Mouse (Mus musculus): ENCODE measurements around the gene Fgfr2. TPM values are rescaled to one million over a fixed set of nuclear protein-coding genes. Genes with fewer than 3 reads are reported as not detected.

The Fgfr2 gene
- total RNA-seq, 2 experiments from 2014 or later = 2.1 to 3.9 TPM

- intact Hi-C loops (cut with DNase I) = loop anchor here (1.0 to 5.0 kb wide), 4 partner anchors 40 to 215 kb away; partner anchors contain the start of gene Plekha1
- DNase-seq = peak; percentile 52 to 81
These were observed 2295.7 kb downstream of the Fgfr2 start for GRCm38 (mm10) chr7:130827431-130827830.

DNA sequence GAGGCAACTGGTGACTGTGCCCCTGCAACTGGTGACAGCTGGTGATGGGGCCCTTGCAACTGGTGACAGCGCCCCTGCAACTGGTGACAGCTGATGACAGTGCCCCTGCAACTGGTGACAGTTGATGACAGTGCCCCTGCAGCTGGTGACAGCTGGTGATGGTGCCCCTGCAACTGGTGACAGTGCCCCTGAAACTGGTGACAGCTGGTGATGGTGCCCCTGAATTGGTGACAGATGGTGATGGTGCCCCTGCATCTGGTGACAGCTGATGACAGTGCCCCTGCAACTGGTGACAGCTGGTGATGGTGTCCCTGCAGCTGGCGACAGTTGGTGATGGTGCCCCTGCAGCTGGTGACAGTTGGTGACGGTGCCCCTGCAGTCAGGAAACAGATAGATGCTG is 2296.8 kb downstream of the Fgfr2 start:
- DNase-seq = no peak

DNA sequence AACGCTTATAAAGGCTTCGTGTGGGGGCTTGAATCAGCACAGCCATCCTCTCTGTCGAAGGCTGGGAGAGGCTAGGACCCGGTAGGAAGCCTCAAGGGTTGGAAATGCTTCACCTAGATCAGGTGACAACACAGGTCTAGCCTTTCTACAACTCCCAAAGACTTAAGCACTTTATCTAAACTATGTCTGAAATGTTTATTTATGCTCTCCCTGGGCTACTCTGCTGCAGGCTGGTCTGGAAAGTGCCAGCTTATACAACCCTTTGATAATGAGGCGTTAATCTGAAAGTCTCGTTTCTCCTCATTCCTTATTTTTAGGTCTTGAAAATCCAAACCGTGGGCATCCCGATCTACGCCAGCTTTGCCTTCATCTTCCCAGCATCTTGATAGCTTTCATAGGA is 2299.2 kb downstream of the Fgfr2 start:
- DNase-seq = no peak
- intact Hi-C loops (cut with DNase I) = no loop called here

More for the DNA sequence above, 2296.8 kb downstream of the Fgfr2 start:
- intact Hi-C loops (cut with DNase I) = loop anchor here (2.0 to 5.0 kb wide), 3 partner anchors 41 to 216 kb away; partner anchors contain the start of gene Plekha1

DNA sequence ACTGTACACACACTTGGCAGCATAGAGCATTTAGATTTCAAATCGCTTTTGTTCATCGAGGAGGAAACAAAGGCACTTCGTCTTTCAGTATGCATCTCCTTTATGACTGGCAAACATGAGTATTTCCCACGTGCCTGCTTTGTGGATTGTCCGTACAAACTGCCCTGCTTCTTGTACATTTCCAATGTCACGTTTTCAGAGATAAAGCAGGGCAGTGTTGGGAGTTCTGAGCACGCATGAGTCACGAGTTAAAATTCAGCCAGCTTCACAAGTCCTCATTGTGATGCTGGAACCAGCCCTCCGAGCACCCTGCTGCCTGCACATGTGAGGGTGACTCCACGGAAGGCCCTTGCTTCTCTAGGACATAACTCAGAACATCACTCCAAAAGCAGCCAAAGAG is 2303.5 kb downstream of the Fgfr2 start:
- intact Hi-C loops (cut with DNase I) = no loop called here
- DNase-seq = no peak

DNA sequence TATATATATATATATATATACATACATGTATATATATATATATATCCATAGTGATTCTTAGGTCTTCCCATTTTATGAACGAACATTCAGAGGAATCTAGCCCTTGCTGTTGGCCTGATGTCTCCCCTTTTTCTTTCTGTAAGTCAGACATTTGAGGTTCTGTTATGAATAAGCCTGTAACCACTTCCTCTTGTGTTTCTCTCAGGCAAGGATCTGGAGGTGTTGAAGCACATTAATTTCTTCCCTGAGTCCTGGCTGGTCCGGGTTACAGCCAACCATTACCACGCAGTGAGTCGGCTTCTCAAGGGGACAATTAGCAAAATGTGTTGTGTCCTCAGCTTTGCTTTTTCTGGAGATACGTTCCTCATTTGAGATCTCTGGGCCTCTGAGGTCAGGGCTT is 2304.3 kb downstream of the Fgfr2 start:
- DNase-seq = no peak
- intact Hi-C loops (cut with DNase I) = no loop called here

GRCm38 (mm10) chr7:130816243-130816642 is 2306.9 kb downstream of the Fgfr2 start:
- intact Hi-C loops (cut with DNase I) = no loop called here
- no peak for DNase-seq

- no peak for DNase-seq
- intact Hi-C loops (cut with DNase I) = no loop called here
These were observed 2307.5 kb downstream of the Fgfr2 start for GRCm38 (mm10) chr7:130815601-130816000.

DNA sequence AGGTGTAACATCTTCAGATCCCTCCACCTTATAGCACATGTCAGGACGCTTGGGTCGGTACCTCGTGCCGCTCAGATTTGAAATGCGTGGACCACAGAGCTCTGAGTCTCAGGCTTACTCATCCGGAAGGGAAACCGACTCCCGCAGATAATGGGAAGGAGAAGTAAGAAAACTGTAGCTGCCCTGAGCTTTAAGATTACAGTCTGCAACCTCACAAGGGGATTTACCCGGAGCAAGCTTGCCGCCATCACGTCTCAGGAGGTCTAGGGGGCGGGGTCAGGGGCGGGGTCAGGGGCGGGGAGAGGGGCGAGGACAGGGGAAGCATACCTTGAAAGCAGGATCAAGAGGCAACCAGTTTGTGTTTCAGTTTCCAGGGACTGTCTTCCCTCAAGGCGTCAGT is 2310.7 kb downstream of the Fgfr2 start:
- DNase-seq = no peak
- intact Hi-C loops (cut with DNase I) = no loop called here

- intact Hi-C loops (cut with DNase I) = no loop called here
- DNase-seq = no peak
These were observed 2312.9 kb downstream of the Fgfr2 start for GRCm38 (mm10) chr7:130810238-130810637.

GRCm38 (mm10) chr7:130808694-130809093 is 2314.5 kb downstream of the Fgfr2 start:
- no peak for DNase-seq

GRCm38 (mm10) chr7:130807749-130808148 is 2315.4 kb downstream of the Fgfr2 start:
- intact Hi-C loops (cut with DNase I) = no loop called here
- DNase-seq = peak; percentile 37 to 42

More at GRCm38 (mm10) chr7:130808694-130809093, 2314.5 kb downstream of the Fgfr2 start:
- intact Hi-C loops (cut with DNase I) = no loop called here

- intact Hi-C loops (cut with DNase I) = no loop called here
- DNase-seq = peak in 1 of 2 experiments; percentile 34
These were observed 2318.2 kb downstream of the Fgfr2 start for GRCm38 (mm10) chr7:130804991-130805390.

- no peak for DNase-seq
- intact Hi-C loops (cut with DNase I) = no loop called here
These were observed 2319.8 kb downstream of the Fgfr2 start for GRCm38 (mm10) chr7:130803251-130803825.

- DNase-seq = no peak
- intact Hi-C loops (cut with DNase I) = no loop called here
These were observed 2321.3 kb downstream of the Fgfr2 start for GRCm38 (mm10) chr7:130801811-130802210.

DNA sequence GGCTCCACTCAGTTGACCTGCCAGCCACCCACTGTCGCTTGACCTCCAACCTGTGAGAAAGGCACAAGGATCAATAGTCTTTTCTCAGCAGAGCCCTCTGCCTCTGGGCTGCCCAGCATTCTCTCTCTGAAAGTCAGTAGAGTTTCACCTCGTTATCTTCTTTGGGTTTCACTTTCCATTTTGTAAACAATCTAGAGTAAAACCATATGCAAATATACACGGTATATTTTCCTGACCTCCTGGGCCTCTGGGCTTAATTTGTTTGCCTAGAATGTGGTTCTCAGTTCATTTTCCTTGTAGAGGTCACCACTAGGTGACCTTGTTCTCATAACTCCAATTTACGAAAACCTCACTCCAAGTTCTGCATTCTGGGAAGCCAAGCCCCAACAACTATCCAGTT is 2322.5 kb downstream of the Fgfr2 start:
- intact Hi-C loops (cut with DNase I) = no loop called here
- DNase-seq = no peak

DNA sequence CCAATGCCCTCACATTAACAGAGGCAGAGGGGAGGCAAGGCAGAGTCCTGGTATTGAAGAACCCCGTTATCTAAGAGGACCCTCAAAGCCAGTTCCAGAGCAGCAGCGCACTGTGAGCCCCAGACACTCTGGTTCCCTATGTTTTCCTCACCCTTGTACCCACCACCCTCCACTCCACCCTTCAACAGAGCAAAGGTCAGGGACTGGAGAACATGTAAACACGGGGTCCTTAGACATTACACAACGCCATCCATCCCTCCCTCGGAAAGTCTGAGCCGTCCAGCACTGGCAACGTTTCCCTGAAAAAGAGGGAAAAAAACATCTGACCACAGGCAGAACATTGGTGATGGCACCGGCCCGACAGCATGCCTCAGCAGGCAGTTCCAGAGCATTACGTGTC is 2323.7 kb downstream of the Fgfr2 start:
- DNase-seq = no peak
- intact Hi-C loops (cut with DNase I) = no loop called here

DNA sequence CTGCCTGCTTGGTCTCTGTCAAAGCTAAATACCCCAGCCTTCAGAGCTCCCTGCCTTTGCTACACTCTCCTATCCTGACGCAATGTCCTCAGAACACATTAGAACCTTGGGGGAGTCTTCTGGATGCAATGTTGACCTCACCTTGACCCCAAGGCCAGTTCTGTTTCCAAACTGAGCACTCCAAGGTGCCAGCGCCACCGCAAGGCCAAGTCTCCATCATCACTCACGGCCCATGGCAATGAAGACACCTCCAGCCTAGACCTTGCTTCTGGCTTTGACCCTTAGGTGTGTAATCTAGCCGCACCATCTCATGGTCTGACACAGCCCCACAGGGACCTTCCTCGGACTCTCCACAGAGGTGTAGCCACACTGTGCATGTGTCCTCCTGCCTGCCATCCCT is 2325.6 kb downstream of the Fgfr2 start:
- intact Hi-C loops (cut with DNase I) = no loop called here
- no peak for DNase-seq

- intact Hi-C loops (cut with DNase I) = no loop called here
- DNase-seq = no peak
These were observed 2326.4 kb downstream of the Fgfr2 start for GRCm38 (mm10) chr7:130796786-130797185.

DNA sequence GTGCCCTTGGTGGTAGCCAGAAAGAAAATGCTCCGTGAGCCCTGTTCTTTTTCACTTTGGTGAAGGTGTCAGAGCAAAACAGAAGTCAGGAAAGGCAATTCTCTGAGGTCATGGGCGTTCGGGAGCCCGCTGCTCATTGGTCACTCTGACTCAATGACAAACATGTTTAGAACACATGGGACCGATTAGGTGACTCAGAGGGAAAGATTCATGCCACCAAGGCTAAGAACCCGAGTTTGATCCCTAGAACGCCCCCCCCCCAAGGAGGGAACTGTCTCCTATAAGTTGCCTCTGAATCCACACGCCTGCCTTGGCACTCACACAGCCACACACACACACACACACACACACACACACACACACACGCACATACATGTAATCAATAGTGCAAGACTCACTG is 2329.5 kb downstream of the Fgfr2 start:
- DNase-seq = no peak
- intact Hi-C loops (cut with DNase I) = no loop called here

GRCm38 (mm10) chr7:130789456-130789855 is 2333.7 kb downstream of the Fgfr2 start:
- DNase-seq = no peak
- intact Hi-C loops (cut with DNase I) = no loop called here

DNA sequence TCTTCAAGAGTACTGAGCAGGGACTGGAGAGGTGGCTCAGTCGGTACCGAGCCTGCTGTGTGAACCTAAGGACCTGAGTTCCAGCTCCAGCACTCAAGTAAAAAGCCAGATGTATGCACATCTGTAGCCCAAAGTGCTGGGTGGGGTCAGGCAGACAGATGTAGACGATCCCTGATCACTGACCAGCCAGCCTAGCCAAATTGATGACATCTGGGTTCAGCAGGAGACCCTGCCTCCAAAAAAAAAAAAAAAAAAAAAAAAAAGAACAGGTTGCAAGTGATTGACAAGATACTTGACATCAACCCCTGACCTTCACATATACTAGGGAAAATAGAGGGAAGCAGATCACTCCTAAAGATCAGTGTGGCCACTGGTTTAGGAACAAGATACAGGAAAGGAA is 2334.2 kb downstream of the Fgfr2 start:
- no peak for DNase-seq
- intact Hi-C loops (cut with DNase I) = no loop called here

DNA sequence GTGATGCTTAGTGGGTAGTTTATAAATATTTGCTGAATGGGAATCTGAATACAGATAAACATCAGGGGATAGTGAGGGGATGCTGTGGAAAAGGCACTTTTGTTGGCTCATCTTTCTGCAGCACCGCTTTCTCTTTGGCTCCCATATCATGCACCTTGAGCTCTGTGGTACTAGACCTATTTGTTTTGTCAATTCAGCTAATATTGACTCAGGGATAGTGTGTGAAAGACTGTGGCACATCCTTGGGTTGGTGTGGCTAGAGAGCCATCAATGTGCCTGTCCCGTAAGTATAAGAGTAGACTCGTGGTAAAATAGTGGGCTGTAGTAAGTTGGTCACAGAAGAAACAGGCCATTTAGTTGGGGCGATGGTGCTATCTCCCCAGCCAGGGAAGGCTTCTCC is 2335.6 kb downstream of the Fgfr2 start:
- DNase-seq = no peak
- intact Hi-C loops (cut with DNase I) = no loop called here

- intact Hi-C loops (cut with DNase I) = no loop called here
- no peak for DNase-seq
These were observed 2336.4 kb downstream of the Fgfr2 start for GRCm38 (mm10) chr7:130786708-130787107.

Measured in heart, postnatal 14 days (tissue).